Comparison of ENCODE assay signal across 8 mouse cellular contexts in genomic region chr7:100178891-100179233, GRCm38 (mm10). TPM values are rescaled to one million over a fixed set of nuclear protein-coding genes. Genes with fewer than 3 reads are reported as not detected.
DNase-seq lines count a peak whose midpoint lies in the region; ATAC-seq and TF ChIP-seq lines count a peak whose summit lies in the region.

No protein-coding gene starts in this region.

- no peak overlapping the region for H3K27ac ChIP-seq in lung, embryonic 14.5 days (ENCODE audit: low read depth)
- H3K27ac ChIP-seq in embryonic facial prominence, embryonic 12.5 days, result no peak overlapping the region
- peak overlapping the region; percentile 60 for H3K27ac ChIP-seq in intestine, postnatal 0 days (ENCODE audit: low read depth, low read length)
- no peak overlapping the region for H3K27ac ChIP-seq in midbrain, embryonic 13.5 days

- H3K36me3 ChIP-seq in lung, embryonic 14.5 days (ENCODE audit: insufficient read depth), result no peaks in the 10 kb centered on the region
- H3K36me3 ChIP-seq in embryonic facial prominence, embryonic 12.5 days, result no peaks in the 10 kb centered on the region
- no peaks in the 10 kb centered on the region for H3K36me3 ChIP-seq in intestine, postnatal 0 days (ENCODE audit: control insufficient read depth, insufficient read depth)
- H3K36me3 ChIP-seq in midbrain, embryonic 13.5 days, result no peaks in the 10 kb centered on the region

- H3K9me3 ChIP-seq in lung, embryonic 14.5 days (ENCODE audit: low read depth, low read length), result no peaks in the 10 kb centered on the region
- no peaks in the 10 kb centered on the region for H3K9me3 ChIP-seq in embryonic facial prominence, embryonic 12.5 days
- no peaks in the 10 kb centered on the region for H3K9me3 ChIP-seq in intestine, postnatal 0 days (ENCODE audit: control insufficient read depth)
- no peaks in the 10 kb centered on the region for H3K9me3 ChIP-seq in midbrain, embryonic 13.5 days

- H3K4me3 ChIP-seq in lung, embryonic 14.5 days (ENCODE audit: low read depth, low read length), result peak overlapping the region; percentile 30
- peak overlapping the region; percentile 40 for H3K4me3 ChIP-seq in embryonic facial prominence, embryonic 12.5 days
- H3K4me3 ChIP-seq in intestine, postnatal 0 days (ENCODE audit: low read depth, low read length), result peak overlapping the region; percentile 51
- peak overlapping the region; percentile 38 for H3K4me3 ChIP-seq in midbrain, embryonic 13.5 days (replicated peaks)

- TF ChIP-seq CTCF in lung, embryonic 14.5 days (IDR thresholded peaks at IDR 0.05; ENCODE audit: low read depth), result no peak
- TF ChIP-seq CTCF in intestine, postnatal 0 days (IDR thresholded peaks at IDR 0.05; ENCODE audit: low read depth), result no peak

- peak overlapping the region; percentile 77 for H3K4me2 ChIP-seq in lung, embryonic 14.5 days
- peak overlapping the region; percentile 75 for H3K4me2 ChIP-seq in embryonic facial prominence, embryonic 12.5 days (replicated peaks)
- H3K4me2 ChIP-seq in intestine, postnatal 0 days (replicated peaks; ENCODE audit: low read depth), result peak overlapping the region; percentile 85
- peak overlapping the region; percentile 64 for H3K4me2 ChIP-seq in midbrain, embryonic 13.5 days (replicated peaks)

- DNase-seq in lung, embryonic 14.5 days, result peak; percentile 55
- DNase-seq in lung, postnatal 14 days, result no peak
- no peak for DNase-seq in layer of hippocampus, adult 18-20 months (ENCODE audit: low spot score in 2 of 2)
- DNase-seq in urinary bladder, postnatal 4 days (ENCODE audit: low spot score in 2 of 2), result no peak
- DNase-seq in thymus, postnatal 25 days, result no peak

- peaks cover 3% of the 10 kb centered on the region; the same call in 1 of the 2 replicates for H3K4me1 ChIP-seq in lung, embryonic 14.5 days (ENCODE audit: insufficient read depth)
- peaks cover 7% of the 10 kb centered on the region for H3K4me1 ChIP-seq in embryonic facial prominence, embryonic 12.5 days
- H3K4me1 ChIP-seq in intestine, postnatal 0 days (replicated peaks; ENCODE audit: control insufficient read depth, insufficient read depth, low read length), result 0 out of 2 replicates have a peak, but pooled peaks cover 3% of the 10 kb centered on the region
- peaks cover 13% of the 10 kb centered on the region for H3K4me1 ChIP-seq in midbrain, embryonic 13.5 days (replicated peaks)

- peak; percentile 64; the same call in 1 of the 2 replicates for ATAC-seq in lung, embryonic 14.5 days (ENCODE audit: insufficient read depth)
- ATAC-seq in embryonic facial prominence, embryonic 12.5 days (ENCODE audit: insufficient number of reproducible peaks, insufficient read depth, low FRiP score, low TSS enrichment), result 0 out of 2 replicates have a peak, but pooled peaks have one; percentile 15
- ATAC-seq in intestine, postnatal 0 days, result peak; percentile 68
- no peak for ATAC-seq in midbrain, embryonic 13.5 days

- under 1% methylated on average over 15 of the region's 15 CpGs for WGBS in lung, embryonic 14.5 days
- WGBS in embryonic facial prominence, embryonic 12.5 days, result 2% methylated on average over 15 of the region's 15 CpGs
- 2% methylated on average over 15 of the region's 15 CpGs for WGBS in intestine, postnatal 0 days
- WGBS in midbrain, embryonic 13.5 days, result 2% methylated on average over 15 of the region's 15 CpGs

- peaks cover 19% of the 10 kb centered on the region for H3K27me3 ChIP-seq in lung, embryonic 14.5 days (ENCODE audit: insufficient read depth, low read length)
- peaks cover 41% of the 10 kb centered on the region for H3K27me3 ChIP-seq in embryonic facial prominence, embryonic 12.5 days
- no peaks in the 10 kb centered on the region for H3K27me3 ChIP-seq in intestine, postnatal 0 days (replicated peaks; ENCODE audit: control insufficient read depth, insufficient read depth, low read length)
- peaks cover 60% of the 10 kb centered on the region for H3K27me3 ChIP-seq in midbrain, embryonic 13.5 days

- peak overlapping the region; percentile 27; the same call in 1 of the 2 replicates for H3K9ac ChIP-seq in lung, embryonic 14.5 days
- H3K9ac ChIP-seq in embryonic facial prominence, embryonic 12.5 days, result peak overlapping the region; percentile 19
- peak overlapping the region; percentile 40 for H3K9ac ChIP-seq in intestine, postnatal 0 days (ENCODE audit: low read depth, low read length)
- H3K9ac ChIP-seq in midbrain, embryonic 13.5 days (replicated peaks), result peak overlapping the region; percentile 21; the same call in 1 of the 2 replicates

RNA-seq across cellular contexts. Expression of gene Kcne3, which starts 2.6 kb away (rescaled TPM):
- 1.8 and 2.2 TPM in 2 replicates for polyA plus RNA-seq in lung, embryonic 14.5 days (2014; fragmentation: Nextera tagmentation; extraction: Ambion mirVana)
- polyA plus RNA-seq in embryonic facial prominence, embryonic 12.5 days (2016; fragmentation: Nextera tagmentation; extraction: Ambion mirVana), result 11.4 and 13.3 TPM in 2 replicates
- polyA plus RNA-seq in intestine, postnatal 0 days (2015; fragmentation: Nextera tagmentation; extraction: Ambion mirVana), result 28.9 TPM in 2 replicates
- 1.2 and 1.7 TPM in 2 replicates for polyA plus RNA-seq in midbrain, embryonic 13.5 days (2015; fragmentation: Nextera tagmentation; extraction: Ambion mirVana)
- total RNA-seq in layer of hippocampus, adult 18-20 months (2021), result under 1 TPM; 0.43 to 0.79 TPM

RNA-seq across cellular contexts. Expression of gene Lipt2, which starts 19.8 kb away (rescaled TPM):
- 22.9 and 27.3 TPM in 2 replicates for polyA plus RNA-seq in lung, embryonic 14.5 days (2014; fragmentation: Nextera tagmentation; extraction: Ambion mirVana)
- polyA plus RNA-seq in embryonic facial prominence, embryonic 12.5 days (2016; fragmentation: Nextera tagmentation; extraction: Ambion mirVana), result 26.8 and 29.7 TPM in 2 replicates
- 8.8 and 9.1 TPM in 2 replicates for polyA plus RNA-seq in intestine, postnatal 0 days (2015; fragmentation: Nextera tagmentation; extraction: Ambion mirVana)
- polyA plus RNA-seq in midbrain, embryonic 13.5 days (2015; fragmentation: Nextera tagmentation; extraction: Ambion mirVana), result 14.6 and 16.6 TPM in 2 replicates
- 1 to 10 TPM; 4.0 to 4.1 TPM for total RNA-seq in layer of hippocampus, adult 18-20 months (2021)

RNA-seq across cellular contexts. Expression of gene Pgm2l1, which starts 48.3 kb away (rescaled TPM):
- polyA plus RNA-seq in lung, embryonic 14.5 days (2014; fragmentation: Nextera tagmentation; extraction: Ambion mirVana), result 2.2 and 2.6 TPM in 2 replicates
- 5.0 and 6.8 TPM in 2 replicates for polyA plus RNA-seq in embryonic facial prominence, embryonic 12.5 days (2016; fragmentation: Nextera tagmentation; extraction: Ambion mirVana)
- 1.0 and 1.3 TPM in 2 replicates for polyA plus RNA-seq in intestine, postnatal 0 days (2015; fragmentation: Nextera tagmentation; extraction: Ambion mirVana)
- 21.3 and 22.9 TPM in 2 replicates for polyA plus RNA-seq in midbrain, embryonic 13.5 days (2015; fragmentation: Nextera tagmentation; extraction: Ambion mirVana)
- total RNA-seq in layer of hippocampus, adult 18-20 months (2021), result 100 to 1,000 TPM; 250 to 264 TPM

RNA-seq across cellular contexts. Expression of gene Pold3, which starts 57.5 kb away (rescaled TPM):
- 70.8 and 71.9 TPM in 2 replicates for polyA plus RNA-seq in lung, embryonic 14.5 days (2014; fragmentation: Nextera tagmentation; extraction: Ambion mirVana)
- 81.6 and 82.9 TPM in 2 replicates for polyA plus RNA-seq in embryonic facial prominence, embryonic 12.5 days (2016; fragmentation: Nextera tagmentation; extraction: Ambion mirVana)
- 18.3 and 22.1 TPM in 2 replicates for polyA plus RNA-seq in intestine, postnatal 0 days (2015; fragmentation: Nextera tagmentation; extraction: Ambion mirVana)
- 57.1 and 59.4 TPM in 2 replicates for polyA plus RNA-seq in midbrain, embryonic 13.5 days (2015; fragmentation: Nextera tagmentation; extraction: Ambion mirVana)
- 10 to 100 TPM; 33.6 to 37.7 TPM for total RNA-seq in layer of hippocampus, adult 18-20 months (2021)
